Mouse (Mus musculus) cerebellum, adult 8-10 months (tissue): ENCODE results near the gene C7.

Source experiments
- DNase-seq: peaks from one replicate; pipeline ENCODE4 v3.0.0; 2022

The C7 gene

DNA sequence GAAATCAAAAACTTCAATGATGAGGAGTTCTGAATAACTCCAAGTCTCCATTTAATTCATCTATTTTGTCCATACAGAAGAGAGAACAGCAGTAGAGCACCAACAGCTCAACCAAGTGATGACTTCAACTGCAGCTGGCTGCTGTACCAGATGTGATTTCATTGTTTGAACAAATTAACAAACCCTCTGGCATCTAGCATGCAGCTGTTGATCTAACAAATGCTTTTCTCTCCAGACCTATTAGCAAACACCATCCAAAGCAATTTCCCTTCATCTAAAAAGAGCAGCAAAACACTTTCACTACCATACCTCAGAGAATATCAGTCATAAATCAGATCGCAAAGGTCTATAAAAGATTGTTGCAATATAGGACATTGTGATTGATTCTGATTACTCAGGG is 90.2 kb downstream of the C7 start:
- DNase-seq, result no peak
